Mouse (Mus musculus): ENCODE measurements around the gene Plin4.

The Plin4 gene

DNA sequence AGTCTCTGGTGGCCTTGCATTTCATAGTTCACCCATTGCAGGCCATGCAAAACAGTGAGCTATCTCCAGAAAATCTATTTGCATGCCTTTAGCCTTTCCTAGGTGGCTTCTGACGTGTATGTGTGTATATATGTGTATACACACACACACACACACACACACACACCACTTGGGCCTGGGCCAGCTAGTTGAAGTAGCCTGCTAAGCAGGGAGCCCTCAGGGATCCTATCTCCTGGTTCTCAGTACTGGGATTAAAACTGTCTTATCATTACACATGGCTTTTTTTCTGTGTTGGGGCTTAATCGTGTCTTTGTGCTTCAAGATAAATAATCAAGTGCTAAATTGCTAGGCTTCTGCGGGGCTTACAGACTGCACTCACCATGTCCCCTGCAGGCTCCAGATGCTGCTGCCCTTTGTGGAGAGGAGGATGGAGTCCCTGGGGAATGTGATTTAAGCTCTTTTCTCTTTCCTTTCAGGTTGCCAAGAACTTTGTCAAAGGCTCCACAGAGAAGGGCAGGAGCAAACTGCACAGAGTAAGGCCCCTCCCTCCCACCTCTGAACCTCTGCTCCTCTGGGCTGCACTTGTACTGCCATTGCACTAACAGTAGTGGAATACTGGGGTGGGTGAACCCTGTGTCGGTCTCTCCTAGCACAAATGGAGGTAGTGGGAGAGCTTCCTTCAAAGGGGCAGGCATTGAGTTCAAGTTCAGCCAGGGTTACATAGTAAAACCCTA is 53.5 kb downstream of the Plin4 start:
- DNase-seq (ENCODE audit: low read depth), result no peak

- no peak for DNase-seq (ENCODE audit: low read depth)
Measured at GRCm38 (mm10) chr17:56054938-56055337, 54.7 kb downstream of the Plin4 start.

GRCm38 (mm10) chr17:56051369-56051768 is 58.2 kb downstream of the Plin4 start:
- DNase-seq (ENCODE audit: low read depth), result no peak

Data from induced T-regulatory cell, adult 2 months (primary cell).